Mouse (Mus musculus): ENCODE results near the gene Mmd2. TPM values are rescaled to one million over a fixed set of nuclear protein-coding genes. Genes with fewer than 3 reads are reported as not detected.

The Mmd2 gene
- polyA plus RNA-seq, 1 experiment = not detected

GRCm38 (mm10) chr5:142615638-142616037 lies 7.0 kb upstream of the Mmd2 start:
- Histone ChIP-seq H3K4me2 (ENCODE audit: low read depth) (no peak overlapping the region), H3K36me3 (ENCODE audit: control insufficient read depth, insufficient read depth) (no peaks in the 10 kb centered on the region), H3K4me3 (no peak overlapping the region), H3K27me3 (ENCODE audit: control insufficient read depth, insufficient read depth, insufficient read length) (peaks cover 40% of the 10 kb centered on the region), H3K79me2 (ENCODE audit: control insufficient read depth, insufficient read depth) (no peaks in the 10 kb centered on the region), H3ac (ENCODE audit: control insufficient read depth, insufficient read length) (no peak overlapping the region)
- no peak for TF ChIP-seq USF1 (IDR thresholded peaks at IDR 0.05; ENCODE audit: low read depth)
- TF ChIP-seq REST (IDR thresholded peaks at IDR 0.05; ENCODE audit: insufficient read depth, insufficient read length) = no peak
- TF ChIP-seq E2F4 (IDR thresholded peaks at IDR 0.05; ENCODE audit: insufficient read depth) = no peak
- no peak for TF ChIP-seq POLR2A (IDR thresholded peaks at IDR 0.05; ENCODE audit: insufficient read length, low read depth)
- no peak for TF ChIP-seq MAX (IDR thresholded peaks at IDR 0.05; ENCODE audit: low read depth)
- no peak for TF ChIP-seq MYOD1 (IDR thresholded peaks at IDR 0.05; ENCODE audit: control insufficient read depth in 1 of 3, insufficient read length in 2 of 3, low read depth in 2 of 3)
- no peak for TF ChIP-seq TCF12 (IDR thresholded peaks at IDR 0.05; ENCODE audit: insufficient read depth, poor library complexity, severe bottlenecking)
- TF ChIP-seq SRF (IDR thresholded peaks at IDR 0.05; ENCODE audit: control insufficient read depth, insufficient read length, low read depth) = no peak
- no peak for TF ChIP-seq POLR2AphosphoS2 (IDR thresholded peaks at IDR 0.05; ENCODE audit: insufficient read length, low read depth)
- TF ChIP-seq CEBPB (IDR thresholded peaks at IDR 0.05; ENCODE audit: insufficient read depth, poor library complexity, severe bottlenecking) = no peak
- TF ChIP-seq TCF3 (IDR thresholded peaks at IDR 0.05; ENCODE audit: insufficient read length, low read depth) = no peak
- no peak for TF ChIP-seq MYOG (IDR thresholded peaks at IDR 0.05; ENCODE audit: control insufficient read depth in 1 of 3, insufficient read depth in 1 of 3, insufficient read length in 2 of 3, low read depth in 2 of 3)

GRCm38 (mm10) chr5:142614513-142614912 lies 5.9 kb upstream of the Mmd2 start:
- TF ChIP-seq TCF3 (IDR thresholded peaks at IDR 0.05; ENCODE audit: insufficient read length, low read depth) (no peak), MYOD1 (IDR thresholded peaks at IDR 0.05; ENCODE audit: control insufficient read depth in 1 of 3, insufficient read length in 2 of 3, low read depth in 2 of 3) (no peak), POLR2AphosphoS2 (IDR thresholded peaks at IDR 0.05; ENCODE audit: insufficient read length, low read depth) (no peak), POLR2A (IDR thresholded peaks at IDR 0.05; ENCODE audit: insufficient read length, low read depth) (no peak)
- Histone ChIP-seq H3K4me2 (ENCODE audit: low read depth) (no peak overlapping the region), H3ac (ENCODE audit: control insufficient read depth, insufficient read length) (no peak overlapping the region), H3K79me2 (ENCODE audit: control insufficient read depth, insufficient read depth) (no peaks in the 10 kb centered on the region), H3K27me3 (ENCODE audit: control insufficient read depth, insufficient read depth, insufficient read length) (peaks cover 50% of the 10 kb centered on the region), H3K36me3 (ENCODE audit: control insufficient read depth, insufficient read depth) (no peaks in the 10 kb centered on the region), H3K4me3 (no peak overlapping the region)

GRCm38 (mm10) chr5:142610362-142610761 lies 1.8 kb upstream of the Mmd2 start:
- Histone ChIP-seq H3K4me3 (no peak overlapping the region), H3K4me2 (ENCODE audit: low read depth) (no peak overlapping the region), H3ac (ENCODE audit: control insufficient read depth, insufficient read length) (no peak overlapping the region), H3K36me3 (ENCODE audit: control insufficient read depth, insufficient read depth) (no peaks in the 10 kb centered on the region), H3K79me2 (ENCODE audit: control insufficient read depth, insufficient read depth) (no peaks in the 10 kb centered on the region), H3K27me3 (ENCODE audit: control insufficient read depth, insufficient read depth, insufficient read length) (peaks cover 75% of the 10 kb centered on the region)
- no peak for TF ChIP-seq POLR2AphosphoS2 (IDR thresholded peaks at IDR 0.05; ENCODE audit: insufficient read length, low read depth)
- no peak for TF ChIP-seq SRF (IDR thresholded peaks at IDR 0.05; ENCODE audit: control insufficient read depth, insufficient read length, low read depth)
- no peak for TF ChIP-seq POLR2A (IDR thresholded peaks at IDR 0.05; ENCODE audit: insufficient read length, low read depth)
- no peak for TF ChIP-seq TCF3 (IDR thresholded peaks at IDR 0.05; ENCODE audit: insufficient read length, low read depth)
- TF ChIP-seq CEBPB (IDR thresholded peaks at IDR 0.05; ENCODE audit: insufficient read depth, poor library complexity, severe bottlenecking) = no peak
- TF ChIP-seq TCF12 (IDR thresholded peaks at IDR 0.05; ENCODE audit: insufficient read depth, poor library complexity, severe bottlenecking) = no peak
- no peak for TF ChIP-seq MYOD1 (IDR thresholded peaks at IDR 0.05; ENCODE audit: control insufficient read depth in 1 of 3, insufficient read length in 2 of 3, low read depth in 2 of 3)
- TF ChIP-seq REST (IDR thresholded peaks at IDR 0.05; ENCODE audit: insufficient read depth, insufficient read length) = no peak
- no peak for TF ChIP-seq MYOG (IDR thresholded peaks at IDR 0.05; ENCODE audit: control insufficient read depth in 1 of 3, insufficient read depth in 1 of 3, insufficient read length in 2 of 3, low read depth in 2 of 3)
- TF ChIP-seq MAX (IDR thresholded peaks at IDR 0.05; ENCODE audit: low read depth) = no peak
- no peak for TF ChIP-seq E2F4 (IDR thresholded peaks at IDR 0.05; ENCODE audit: insufficient read depth)
- no peak for TF ChIP-seq USF1 (IDR thresholded peaks at IDR 0.05; ENCODE audit: low read depth)

- Histone ChIP-seq H3K4me3 (no peak overlapping the region), H3K36me3 (ENCODE audit: control insufficient read depth, insufficient read depth) (no peaks in the 10 kb centered on the region), H3K79me2 (ENCODE audit: control insufficient read depth, insufficient read depth) (no peaks in the 10 kb centered on the region), H3ac (ENCODE audit: control insufficient read depth, insufficient read length) (no peak overlapping the region), H3K27me3 (ENCODE audit: control insufficient read depth, insufficient read depth, insufficient read length) (peaks cover 77% of the 10 kb centered on the region), H3K4me2 (ENCODE audit: low read depth) (no peak overlapping the region)
- TF ChIP-seq E2F4 (IDR thresholded peaks at IDR 0.05; ENCODE audit: insufficient read depth) (no peak), USF1 (IDR thresholded peaks at IDR 0.05; ENCODE audit: low read depth) (no peak), POLR2AphosphoS2 (IDR thresholded peaks at IDR 0.05; ENCODE audit: insufficient read length, low read depth) (no peak), MYOD1 (IDR thresholded peaks at IDR 0.05; ENCODE audit: control insufficient read depth in 1 of 3, insufficient read length in 2 of 3, low read depth in 2 of 3) (no peak), TCF12 (IDR thresholded peaks at IDR 0.05; ENCODE audit: insufficient read depth, poor library complexity, severe bottlenecking) (no peak), SRF (IDR thresholded peaks at IDR 0.05; ENCODE audit: control insufficient read depth, insufficient read length, low read depth) (no peak), MAX (IDR thresholded peaks at IDR 0.05; ENCODE audit: low read depth) (no peak), POLR2A (IDR thresholded peaks at IDR 0.05; ENCODE audit: insufficient read length, low read depth) (no peak)
Observed at GRCm38 (mm10) chr5:142608989-142609325, 357 bp upstream of the Mmd2 start.

- TF ChIP-seq MYOD1 (IDR thresholded peaks at IDR 0.05; ENCODE audit: control insufficient read depth in 1 of 3, insufficient read length in 2 of 3, low read depth in 2 of 3) (no peak), SRF (IDR thresholded peaks at IDR 0.05; ENCODE audit: control insufficient read depth, insufficient read length, low read depth) (no peak), MYOG (IDR thresholded peaks at IDR 0.05; ENCODE audit: control insufficient read depth in 1 of 3, insufficient read depth in 1 of 3, insufficient read length in 2 of 3, low read depth in 2 of 3) (no peak), REST (IDR thresholded peaks at IDR 0.05; ENCODE audit: insufficient read depth, insufficient read length) (no peak), CEBPB (IDR thresholded peaks at IDR 0.05; ENCODE audit: insufficient read depth, poor library complexity, severe bottlenecking) (no peak), MAX (IDR thresholded peaks at IDR 0.05; ENCODE audit: low read depth) (no peak), POLR2A (IDR thresholded peaks at IDR 0.05; ENCODE audit: insufficient read length, low read depth) (no peak), E2F4 (IDR thresholded peaks at IDR 0.05; ENCODE audit: insufficient read depth) (no peak), POLR2AphosphoS2 (IDR thresholded peaks at IDR 0.05; ENCODE audit: insufficient read length, low read depth) (no peak), TCF12 (IDR thresholded peaks at IDR 0.05; ENCODE audit: insufficient read depth, poor library complexity, severe bottlenecking) (no peak), TCF3 (IDR thresholded peaks at IDR 0.05; ENCODE audit: insufficient read length, low read depth) (no peak), USF1 (IDR thresholded peaks at IDR 0.05; ENCODE audit: low read depth) (no peak)
- H3K36me3 ChIP-seq (ENCODE audit: control insufficient read depth, insufficient read depth) = no peaks in the 10 kb centered on the region
- no peak overlapping the region for H3K4me3 ChIP-seq
- no peaks in the 10 kb centered on the region for H3K79me2 ChIP-seq (ENCODE audit: control insufficient read depth, insufficient read depth)
- H3K4me2 ChIP-seq (ENCODE audit: low read depth) = no peak overlapping the region
- peaks cover 91% of the 10 kb centered on the region for H3K27me3 ChIP-seq (ENCODE audit: control insufficient read depth, insufficient read depth, insufficient read length)
- no peak overlapping the region for H3ac ChIP-seq (ENCODE audit: control insufficient read depth, insufficient read length)
Observed at GRCm38 (mm10) chr5:142605288-142605687, 3.3 kb downstream of the Mmd2 start.
